Mouse (Mus musculus): ENCODE data around the gene Ssh3. TPM values are rescaled to one million over a fixed set of nuclear protein-coding genes. Genes with fewer than 3 reads are reported as not detected.

Gene Ssh3
- polyA plus RNA-seq, 1 experiment: 98.0 TPM

GRCm38 (mm10) chr19:4279487-4279886 is 10.5 kb upstream of the Ssh3 start:
- TF ChIP-seq CTCF (IDR thresholded peaks at IDR 0.05; ENCODE audit: insufficient read depth, low read length): peak; percentile 7; the same call in 1 of the 2 replicates
- no peak for TF ChIP-seq POLR2A (IDR thresholded peaks at IDR 0.05; ENCODE audit: borderline replicate concordance, extremely low read depth, low read depth, low read length)
- 98% methylated on average over 1 of the region's 1 CpGs for WGBS
- DNase-seq: no peak
- Histone ChIP-seq H3K4me1 (ENCODE audit: control insufficient read depth, insufficient read depth, low read length) (peaks cover 3% of the 10 kb centered on the region; the same call in 1 of the 2 replicates), H3K4me3 (replicated peaks; ENCODE audit: extremely low read depth, low read depth, low read length) (no peak overlapping the region)

- 95% methylated on average over 11 of the region's 11 CpGs for WGBS
- Histone ChIP-seq H3K4me3 (replicated peaks; ENCODE audit: extremely low read depth, low read depth, low read length) (no peak overlapping the region), H3K4me1 (ENCODE audit: control insufficient read depth, insufficient read depth, low read length) (peaks cover 6% of the 10 kb centered on the region)
- DNase-seq: no peak
- TF ChIP-seq CTCF (IDR thresholded peaks at IDR 0.05; ENCODE audit: insufficient read depth, low read length): no peak
- TF ChIP-seq POLR2A (IDR thresholded peaks at IDR 0.05; ENCODE audit: borderline replicate concordance, extremely low read depth, low read depth, low read length): no peak
Measured at GRCm38 (mm10) chr19:4270972-4271371, 2.0 kb upstream of the Ssh3 start.

- H3K4me3 ChIP-seq (replicated peaks; ENCODE audit: extremely low read depth, low read depth, low read length): no peak overlapping the region
- no peak for TF ChIP-seq POLR2A (IDR thresholded peaks at IDR 0.05; ENCODE audit: borderline replicate concordance, extremely low read depth, low read depth, low read length)
- no peak for TF ChIP-seq CTCF (IDR thresholded peaks at IDR 0.05; ENCODE audit: insufficient read depth, low read length)
- DNase-seq: no peak
- peaks cover 6% of the 10 kb centered on the region for H3K4me1 ChIP-seq (ENCODE audit: control insufficient read depth, insufficient read depth, low read length)
- WGBS: 72% methylated on average over 6 of the region's 6 CpGs
Measured at GRCm38 (mm10) chr19:4270187-4270586, 1.2 kb upstream of the Ssh3 start.

- H3K4me3 ChIP-seq (replicated peaks; ENCODE audit: extremely low read depth, low read depth, low read length): no peak overlapping the region
- H3K4me1 ChIP-seq (ENCODE audit: control insufficient read depth, insufficient read depth, low read length): peaks cover 6% of the 10 kb centered on the region
- no peak for DNase-seq
- WGBS: 72% methylated on average over 4 of the region's 4 CpGs
- TF ChIP-seq CTCF (IDR thresholded peaks at IDR 0.05; ENCODE audit: insufficient read depth, low read length) (no peak), POLR2A (IDR thresholded peaks at IDR 0.05; ENCODE audit: borderline replicate concordance, extremely low read depth, low read depth, low read length) (no peak)
Measured at GRCm38 (mm10) chr19:4265956-4266355, 3.0 kb downstream of the Ssh3 start.

GRCm38 (mm10) chr19:4264171-4264780 is 4.7 kb downstream of the Ssh3 start:
- no peak for TF ChIP-seq CTCF (IDR thresholded peaks at IDR 0.05; ENCODE audit: insufficient read depth, low read length)
- TF ChIP-seq POLR2A (IDR thresholded peaks at IDR 0.05; ENCODE audit: borderline replicate concordance, extremely low read depth, low read depth, low read length): no peak
- 92% methylated on average over 6 of the region's 6 CpGs for WGBS
- no peak overlapping the region for H3K4me3 ChIP-seq (replicated peaks; ENCODE audit: extremely low read depth, low read depth, low read length)
- DNase-seq: no peak
- peaks cover 4% of the 10 kb centered on the region for H3K4me1 ChIP-seq (ENCODE audit: control insufficient read depth, insufficient read depth, low read length)

GRCm38 (mm10) chr19:4263702-4264101 is 5.3 kb downstream of the Ssh3 start:
- peaks cover 4% of the 10 kb centered on the region for H3K4me1 ChIP-seq (ENCODE audit: control insufficient read depth, insufficient read depth, low read length)
- TF ChIP-seq CTCF (IDR thresholded peaks at IDR 0.05; ENCODE audit: insufficient read depth, low read length) (no peak), POLR2A (IDR thresholded peaks at IDR 0.05; ENCODE audit: borderline replicate concordance, extremely low read depth, low read depth, low read length) (no peak)
- DNase-seq: no peak
- 69% methylated on average over 14 of the region's 14 CpGs for WGBS
- H3K4me3 ChIP-seq (replicated peaks; ENCODE audit: extremely low read depth, low read depth, low read length): no peak overlapping the region

GRCm38 (mm10) chr19:4262756-4263155 is 6.2 kb downstream of the Ssh3 start:
- Histone ChIP-seq H3K4me1 (ENCODE audit: control insufficient read depth, insufficient read depth, low read length) (no peaks in the 10 kb centered on the region), H3K4me3 (replicated peaks; ENCODE audit: extremely low read depth, low read depth, low read length) (no peak overlapping the region)
- no peak for DNase-seq
- 51% methylated on average over 6 of the region's 6 CpGs for WGBS
- TF ChIP-seq POLR2A (IDR thresholded peaks at IDR 0.05; ENCODE audit: borderline replicate concordance, extremely low read depth, low read depth, low read length): no peak
- no peak for TF ChIP-seq CTCF (IDR thresholded peaks at IDR 0.05; ENCODE audit: insufficient read depth, low read length)

- no peak for TF ChIP-seq CTCF (IDR thresholded peaks at IDR 0.05; ENCODE audit: insufficient read depth, low read length)
- no peak for TF ChIP-seq POLR2A (IDR thresholded peaks at IDR 0.05; ENCODE audit: borderline replicate concordance, extremely low read depth, low read depth, low read length)
- H3K4me1 ChIP-seq (ENCODE audit: control insufficient read depth, insufficient read depth, low read length): no peaks in the 10 kb centered on the region; the same call in 1 of the 2 replicates
- H3K4me3 ChIP-seq (replicated peaks; ENCODE audit: extremely low read depth, low read depth, low read length): no peak overlapping the region
- no peak for DNase-seq
- 63% methylated on average over 8 of the region's 8 CpGs for WGBS
Measured at GRCm38 (mm10) chr19:4261038-4261698, 7.8 kb downstream of the Ssh3 start.

- peak overlapping the region; percentile 6 for H3K4me3 ChIP-seq (replicated peaks; ENCODE audit: extremely low read depth, low read depth, low read length)
Measured at GRCm38 (mm10) chr19:4257897-4258252, 11.1 kb downstream of the Ssh3 start.

More at GRCm38 (mm10) chr19:4257897-4258252, 11.1 kb downstream of the Ssh3 start:
- H3K4me1 ChIP-seq (ENCODE audit: control insufficient read depth, insufficient read depth, low read length): no peaks in the 10 kb centered on the region; the same call in 1 of the 2 replicates
- DNase-seq: no peak
- no peak for TF ChIP-seq POLR2A (IDR thresholded peaks at IDR 0.05; ENCODE audit: borderline replicate concordance, extremely low read depth, low read depth, low read length)
- TF ChIP-seq CTCF (IDR thresholded peaks at IDR 0.05; ENCODE audit: insufficient read depth, low read length): no peak
- WGBS: 27% methylated on average over 12 of the region's 12 CpGs
